Mouse (Mus musculus) liver, adult 2 months (tissue): ENCODE data around the gene St7.

Experiments used
- CTCF ChIP-seq: fragments of 200-500 bp; IDR thresholded peaks from 2 replicates; pipeline ENCODE4 v1.5.1; 2011; ENCODE audit warnings: low read depth, low read length, control low read depth
- POLR2A ChIP-seq: fragments of 200-500 bp; IDR thresholded peaks from 2 replicates; pipeline ENCODE4 v1.6.1; 2011; ENCODE audit warnings: low read length, control low read depth; ENCODE audit not compliant: insufficient read depth; ENCODE audit errors: extremely low read depth

DNA sequence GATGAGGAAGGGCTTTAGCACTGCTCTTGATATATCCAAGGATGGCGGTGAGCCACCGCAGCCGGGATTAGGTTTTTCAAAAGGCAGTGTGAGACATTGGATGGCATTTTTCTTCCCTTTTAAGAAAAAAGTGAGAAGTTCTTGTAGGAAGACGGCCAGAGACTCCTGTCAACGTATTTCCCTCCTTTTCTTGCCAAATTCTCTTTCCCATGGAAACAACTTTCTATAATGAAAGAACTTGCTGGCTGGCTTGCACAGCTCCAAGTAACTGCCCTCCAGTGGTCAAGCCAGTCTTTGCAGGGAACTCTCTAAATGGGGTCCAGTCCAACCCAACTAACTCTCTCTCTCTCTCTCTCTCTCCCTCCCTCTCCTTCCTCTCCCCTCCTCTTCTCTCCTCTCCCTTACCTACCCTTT is 3.6 kb downstream of the St7 start:
- TF ChIP-seq CTCF: peak; percentile 60; the same call in 1 of the 2 replicates
- no peak for TF ChIP-seq POLR2A
